22 mouse cellular contexts compared by ENCODE assay signal in genomic region chr11:52276961-52277391, GRCm38 (mm10). TPM values are rescaled to one million over a fixed set of nuclear protein-coding genes. Genes with fewer than 3 reads are reported as not detected.
DNase-seq lines count a peak whose midpoint lies in the region; ATAC-seq and TF ChIP-seq lines count a peak whose summit lies in the region.
"Had no signal": no experiment of that assay in that cellular context is flagged by ENCODE, and none has a peak within 500 bp of the region (broad histone marks: within the 10 kb centered on the region; RNA-seq: fewer than 3 reads in every experiment).

No protein-coding gene starts in this region.

- no peaks in the 10 kb centered on the region for H3K36me3 ChIP-seq in heart, embryonic 16.5 days (ENCODE audit: control insufficient read depth, insufficient read depth)
- peaks cover 30% of the 10 kb centered on the region; the same call in 1 of the 2 replicates for H3K36me3 ChIP-seq in ES-E14 (ENCODE audit: control insufficient read depth, insufficient read depth, low read length, poor library complexity, severe bottlenecking)
- H3K36me3 ChIP-seq in hindbrain, embryonic 13.5 days: no peaks in the 10 kb centered on the region
- H3K36me3 ChIP-seq: embryonic facial prominence, embryonic 12.5 days; forebrain, embryonic 15.5 days; heart, embryonic 13.5 days; hindbrain, embryonic 15.5 days had no signal

- peak overlapping the region; percentile 11; the same call in 1 of the 2 replicates for H3K4me3 ChIP-seq in heart, embryonic 16.5 days (ENCODE audit: low read length)
- H3K4me3 ChIP-seq in ES-E14 (ENCODE audit: insufficient read depth in 1 of 2, low read depth in 1 of 2, low read length in 2 of 2, poor library complexity in 1 of 2, severe bottlenecking in 1 of 2): no peak overlapping the region
- H3K4me3 ChIP-seq in hindbrain, embryonic 13.5 days: no peak overlapping the region
- H3K4me3 ChIP-seq: embryonic facial prominence, embryonic 12.5 days; forebrain, embryonic 15.5 days; heart, adult 2 months; heart, embryonic 13.5 days; hindbrain, embryonic 10.5 days; hindbrain, embryonic 15.5 days had no signal

- H3K4me1 ChIP-seq in heart, embryonic 16.5 days (ENCODE audit: control insufficient read depth, insufficient read depth, low read length): peaks cover 21% of the 10 kb centered on the region
- H3K4me1 ChIP-seq in ES-E14 (ENCODE audit: control insufficient read depth in 2 of 2, insufficient read depth in 2 of 2, low read length in 2 of 2, poor library complexity in 1 of 2): peaks cover 7 to 21% of the 10 kb centered on the region in 2 experiments; a peak in 3 of 4 replicates
- peaks cover 15% of the 10 kb centered on the region for H3K4me1 ChIP-seq in hindbrain, embryonic 13.5 days (replicated peaks)
- H3K4me1 ChIP-seq: forebrain, embryonic 15.5 days had no signal

- no peak overlapping the region; the same call in 1 of the 2 replicates for H3K27ac ChIP-seq in heart, embryonic 16.5 days (ENCODE audit: low read length)
- H3K27ac ChIP-seq in ES-E14 (ENCODE audit: insufficient read depth, low read depth, low read length, poor library complexity, severe bottlenecking): no peak overlapping the region
- H3K27ac ChIP-seq in hindbrain, embryonic 13.5 days: no peak overlapping the region
- H3K27ac ChIP-seq: embryonic facial prominence, embryonic 12.5 days; forebrain, embryonic 15.5 days; heart, adult 2 months; heart, embryonic 13.5 days; hindbrain, embryonic 10.5 days; hindbrain, embryonic 15.5 days had no signal

- in situ Hi-C loops in ES-E14 (cut with MboI; ENCODE audit: low sequenced_read_pairs in 2 of 2, unreplicated experiment in 2 of 2): no loop called here

- DNase-seq in heart, adult 8-10 months (ENCODE audit: low spot score): no peak
- no peak for DNase-seq in ES-E14 (ENCODE audit: low read depth, low spot score)
- peak; percentile 29 to 49 for DNase-seq in thymus, postnatal 10 days (ENCODE audit: low spot score in 2 of 2)
- peak; percentile 63 for DNase-seq in thymus, postnatal 4 days
- no peak for DNase-seq in frontal cortex, postnatal 10 days (ENCODE audit: low spot score in 2 of 2)
- DNase-seq: adrenal gland, adult 2 months; adrenal gland, postnatal 36 days; cerebellum, adult 2 months; cerebellum, postnatal 10 days; embryo, embryonic 11 days; gastrocnemius, postnatal 10 days; heart, adult 2 months; heart, postnatal 14 days had no signal

- peak overlapping the region; percentile 16; the same call in 1 of the 2 replicates for H3K9ac ChIP-seq in heart, embryonic 16.5 days (ENCODE audit: low read length)
- H3K9ac ChIP-seq in ES-E14 (ENCODE audit: insufficient read depth, low read depth, low read length, poor library complexity, severe bottlenecking): no peak overlapping the region
- H3K9ac ChIP-seq in hindbrain, embryonic 13.5 days: no peak overlapping the region
- H3K9ac ChIP-seq: embryonic facial prominence, embryonic 12.5 days; forebrain, embryonic 15.5 days; heart, embryonic 13.5 days; hindbrain, embryonic 15.5 days had no signal

- H3K9me3 ChIP-seq in heart, embryonic 16.5 days (replicated peaks; ENCODE audit: control insufficient read depth, low read length): no peaks in the 10 kb centered on the region
- no peaks in the 10 kb centered on the region for H3K9me3 ChIP-seq in ES-E14 (ENCODE audit: control insufficient read depth, insufficient read depth, low read depth, low read length)
- no peaks in the 10 kb centered on the region for H3K9me3 ChIP-seq in hindbrain, embryonic 13.5 days
- H3K9me3 ChIP-seq: embryonic facial prominence, embryonic 12.5 days; forebrain, embryonic 15.5 days; heart, embryonic 13.5 days; hindbrain, embryonic 10.5 days; hindbrain, embryonic 15.5 days had no signal

- 0 out of 2 replicates have a peak, but pooled peaks cover 6% of the 10 kb centered on the region for H3K27me3 ChIP-seq in heart, embryonic 16.5 days (ENCODE audit: control insufficient read depth, insufficient read depth, low read length)
- H3K27me3 ChIP-seq in hindbrain, embryonic 13.5 days: peaks cover 11% of the 10 kb centered on the region
- H3K27me3 ChIP-seq: forebrain, embryonic 15.5 days; hindbrain, embryonic 15.5 days had no signal

- ATAC-seq in heart, embryonic 16.5 days (replicated peaks; ENCODE audit: extremely low read depth, insufficient read depth, low FRiP score): no peak
- ATAC-seq in hindbrain, embryonic 13.5 days (ENCODE audit: low FRiP score): no peak
- ATAC-seq: forebrain, embryonic 15.5 days; inflammation-experienced regulatory T-cells, adult 6 months; Patski had no signal

- 92% methylated on average over 8 of the region's 8 CpGs for WGBS in heart, embryonic 16.5 days
- WGBS in hindbrain, embryonic 13.5 days: 97% methylated on average over 8 of the region's 8 CpGs

- H3K4me2 ChIP-seq in heart, embryonic 16.5 days (ENCODE audit: low read depth, low read length): peak overlapping the region; percentile 15; the same call in 1 of the 2 replicates
- H3K4me2 ChIP-seq in hindbrain, embryonic 13.5 days: no peak overlapping the region
- H3K4me2 ChIP-seq: embryonic facial prominence, embryonic 12.5 days; forebrain, embryonic 15.5 days; heart, embryonic 13.5 days; hindbrain, embryonic 15.5 days had no signal

TF ChIP-seq in ES-E14, 5 proteins besides CTCF, POLR2A, EP300 and RAD21:
- TF ChIP-seq HCFC1 (IDR thresholded peaks at IDR 0.05; ENCODE audit: borderline replicate concordance, insufficient read depth, low read length) (no peak), MAFK (IDR thresholded peaks at IDR 0.05; ENCODE audit: insufficient read depth, low read depth, low read length) (no peak), ZNF384 (IDR thresholded peaks at IDR 0.05; ENCODE audit: low read depth, low read length) (no peak), ZC3H11A (IDR thresholded peaks at IDR 0.05; ENCODE audit: borderline replicate concordance, low read depth, low read length) (no peak), CHD2 (IDR thresholded peaks at IDR 0.05; ENCODE audit: low read depth, low read length) (0 out of 2 replicates have a peak, but pooled peaks have one; percentile 28)

RNA-seq across cellular contexts. Expression of gene Tcf7, which starts 5.8 kb away (rescaled TPM):
- 29.0 and 65.0 TPM in 2 replicates for polyA plus RNA-seq in heart, embryonic 16.5 days (2015; fragmentation: Nextera tagmentation; extraction: Ambion mirVana)
- total RNA-seq in heart, adult 8-10 months (2022): 1 to 10 TPM in 1 of 4 experiments, under 1 TPM in 3; 0.44 to 1.0 (median 0.83) TPM
- 8.1 and 8.4 TPM in 2 replicates for total RNA-seq in ES-E14 (2012; rRNA removed)
- 3.2 and 4.7 TPM in 2 replicates for polyA plus RNA-seq in hindbrain, embryonic 13.5 days (2015; fragmentation: Nextera tagmentation; extraction: Ambion mirVana)

RNA-seq across cellular contexts. Expression of gene Skp1a, which starts 45.2 kb away (rescaled TPM):
- 476 and 507 TPM in 2 replicates for polyA plus RNA-seq in heart, embryonic 16.5 days (2015; fragmentation: Nextera tagmentation; extraction: Ambion mirVana)
- 100 to 1,000 TPM; 243 to 269 (median 257) TPM for total RNA-seq in heart, adult 8-10 months (2022)
- 204 and 317 TPM in 2 replicates for total RNA-seq in ES-E14 (2012; rRNA removed)
- 1,097 and 1,103 TPM in 2 replicates for polyA plus RNA-seq in hindbrain, embryonic 13.5 days (2015; fragmentation: Nextera tagmentation; extraction: Ambion mirVana)

Comparison
In these comparisons a context has a peak if more than half of its experiments do, and no peak if none do; other contexts are left out.
1. DNase-seq: peak in thymus, postnatal 10 days (2 of 2) and thymus, postnatal 4 days (single experiment); none in heart, adult 8-10 months (single experiment), ES-E14 (single experiment) and frontal cortex, postnatal 10 days (0 of 2).